Mouse (Mus musculus) testis, adult 2 months (tissue): ENCODE results near the gene Large1. TPM values are rescaled to one million over a fixed set of nuclear protein-coding genes. Genes with fewer than 3 reads are reported as not detected.
"Not testable (repeated sequence)": the region's sequence is repeated elsewhere in the genome, so short reads cannot be mapped to it uniquely, and the experiment has no call there.

ENCODE experiments used
- H3K27ac ChIP-seq: fragments of 200-500 bp; 2 replicates; pipeline ENCODE4 v1.5.1; 2012; ENCODE audit warnings: low read depth, low read length; ENCODE audit not compliant: control insufficient read depth, insufficient read depth
- H3K27me3 ChIP-seq: fragments of 200-500 bp; 2 replicates; pipeline ENCODE4 v1.6.1; 2012; ENCODE audit warnings: mild to moderate bottlenecking, low read length, moderate library complexity; ENCODE audit not compliant: control insufficient read depth, insufficient read depth
- H3K36me3 ChIP-seq: fragments of 200-500 bp; 2 replicates; pipeline ENCODE4 v1.6.1; 2012; ENCODE audit warnings: mild to moderate bottlenecking, low read length; ENCODE audit not compliant: control insufficient read depth, insufficient read depth
- H3K4me1 ChIP-seq: fragments of 200-500 bp; 2 replicates; pipeline ENCODE4 v1.6.1; 2012; ENCODE audit warnings: low read length; ENCODE audit not compliant: control insufficient read depth, insufficient read depth
- H3K4me3 ChIP-seq: fragments of 200-500 bp; 2 replicates; pipeline ENCODE4 v1.5.1; 2012; ENCODE audit warnings: low read depth, mild to moderate bottlenecking, low read length, moderate library complexity, mixed read lengths; ENCODE audit not compliant: control insufficient read depth
- CTCF ChIP-seq: fragments of 200-500 bp; IDR thresholded peaks from 2 replicates; pipeline ENCODE4 v1.5.1; 2012; ENCODE audit warnings: low read depth, mild to moderate bottlenecking, inconsistent platforms, low read length, moderate library complexity; ENCODE audit not compliant: control insufficient read depth, insufficient read depth, insufficient replicate concordance
- POLR2A ChIP-seq: fragments of 200-500 bp; IDR thresholded peaks from 2 replicates; pipeline ENCODE4 v1.6.1; 2012; ENCODE audit warnings: low read depth, mild to moderate bottlenecking, inconsistent platforms, low read length, moderate library complexity; ENCODE audit not compliant: control insufficient read depth
- polyA plus RNA-seq: library from polyadenylated mRNA; depleted of rRNA; stranded (reverse); fragments of >200 nt; gene quantifications from 2 replicates; pipeline ENCODE4 v1.2.3, GENCODE M21; 2012

The Large1 gene
- polyA plus RNA-seq, 1 experiment: 2.0 TPM

DNA sequence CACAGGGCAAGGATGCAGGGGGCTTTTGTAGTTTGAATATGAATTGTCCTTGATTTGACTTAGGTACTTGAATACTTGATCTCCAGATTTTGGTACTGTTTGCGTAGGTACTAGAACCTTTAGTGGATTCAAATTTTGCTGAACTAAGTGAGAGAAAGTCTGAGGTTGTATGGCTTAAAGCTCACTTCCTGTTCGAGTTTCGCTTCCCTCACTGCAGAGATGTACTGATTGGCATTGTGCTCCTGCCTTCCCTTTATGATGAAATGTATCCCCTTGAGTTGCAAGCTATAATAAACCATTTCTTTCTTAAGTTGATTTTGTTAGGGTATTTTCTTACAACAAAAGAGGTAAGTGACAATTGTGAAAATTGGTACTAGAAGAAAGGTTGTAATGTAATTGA lies 253.8 kb downstream of the Large1 start:
- H3K36me3 ChIP-seq: no peaks in the 10 kb centered on the region
- TF ChIP-seq CTCF (no peak), POLR2A (no peak)

GRCm38 (mm10) chr8:73096952-73097351 lies 256.4 kb downstream of the Large1 start:
- Histone ChIP-seq H3K27ac (no peak overlapping the region), H3K4me1 (no peaks in the 10 kb centered on the region), H3K27me3 (no peaks in the 10 kb centered on the region), H3K4me3 (no peak overlapping the region), H3K36me3 (no peaks in the 10 kb centered on the region)
- TF ChIP-seq POLR2A (no peak), CTCF (no peak)

More for the DNA sequence above, 253.8 kb downstream of the Large1 start:
- no peaks in the 10 kb centered on the region for H3K27me3 ChIP-seq
- no peak overlapping the region for H3K27ac ChIP-seq
- no peak overlapping the region for H3K4me3 ChIP-seq
- no peaks in the 10 kb centered on the region for H3K4me1 ChIP-seq

- not testable (repeated sequence) for H3K27ac ChIP-seq, H3K27me3 ChIP-seq, H3K4me1 ChIP-seq, H3K36me3 ChIP-seq, H3K4me3 ChIP-seq
These were observed 275.6 kb downstream of the Large1 start for GRCm38 (mm10) chr8:73077746-73078145.

DNA sequence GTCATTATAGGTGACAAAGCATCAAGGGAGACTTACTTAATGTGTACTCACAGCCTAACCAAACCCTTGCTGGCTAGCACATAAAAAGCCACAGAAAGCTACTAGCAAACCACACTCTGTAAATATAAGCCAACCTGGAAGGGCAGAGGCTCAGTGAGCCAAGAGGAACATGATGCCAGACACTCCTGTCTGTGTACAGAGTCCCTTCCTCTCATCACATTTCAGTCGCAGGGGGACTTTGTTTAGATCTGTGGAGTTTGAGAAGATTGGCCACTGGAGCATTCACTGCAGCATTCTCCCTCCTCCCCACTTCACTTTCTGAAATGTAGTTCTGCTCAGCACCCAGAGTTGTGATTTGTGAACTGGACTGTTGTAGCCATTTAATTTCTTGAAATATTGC lies 291.9 kb downstream of the Large1 start:
- H3K36me3 ChIP-seq: no peaks in the 10 kb centered on the region
- no peaks in the 10 kb centered on the region for H3K4me1 ChIP-seq
- H3K4me3 ChIP-seq: no peak overlapping the region
- H3K27ac ChIP-seq: no peak overlapping the region
- no peaks in the 10 kb centered on the region for H3K27me3 ChIP-seq
- TF ChIP-seq POLR2A (no peak), CTCF (no peak)

DNA sequence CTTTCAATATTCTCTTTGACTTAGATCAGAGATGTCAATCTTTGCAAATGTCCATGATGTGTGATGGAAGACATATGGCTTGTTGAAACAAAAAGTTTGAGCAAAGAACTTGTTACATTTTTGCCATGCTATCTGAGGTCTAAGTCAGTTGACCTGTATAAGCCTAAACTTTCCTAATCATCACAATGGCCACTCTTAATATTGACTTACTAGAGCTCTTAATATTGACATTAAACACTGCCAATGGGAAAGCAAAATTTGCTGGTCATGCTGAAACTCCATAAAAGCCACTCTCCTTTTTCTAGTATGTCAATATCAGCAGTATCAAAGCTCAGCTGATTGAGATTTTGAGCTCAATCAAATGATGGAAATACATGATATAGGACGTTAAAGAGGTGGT lies 298.6 kb downstream of the Large1 start:
- no peaks in the 10 kb centered on the region for H3K4me1 ChIP-seq

DNA sequence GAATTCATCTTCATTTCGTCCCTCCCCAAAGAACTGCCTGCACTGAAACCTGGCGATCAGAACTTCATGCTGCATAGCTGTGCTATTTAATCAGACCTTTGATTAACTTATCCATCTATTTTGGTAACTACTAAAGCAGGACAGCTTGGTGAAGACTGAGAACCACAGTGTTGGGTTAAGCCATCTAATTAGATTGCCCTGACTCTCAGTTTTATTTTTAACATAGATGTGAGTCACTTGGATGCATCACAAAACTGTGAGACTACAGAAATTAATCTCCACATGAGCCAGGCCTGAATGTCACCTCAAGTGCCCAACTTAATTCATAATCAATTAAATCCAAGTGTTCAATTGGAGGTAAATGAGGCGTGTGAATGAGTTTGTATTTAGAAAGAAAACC lies 299.5 kb downstream of the Large1 start:
- no peak for TF ChIP-seq POLR2A
- TF ChIP-seq CTCF: no peak
- H3K36me3 ChIP-seq: no peaks in the 10 kb centered on the region
- H3K27me3 ChIP-seq: no peaks in the 10 kb centered on the region
- H3K4me3 ChIP-seq: no peak overlapping the region
- no peaks in the 10 kb centered on the region for H3K4me1 ChIP-seq
- no peak overlapping the region for H3K27ac ChIP-seq

More for the DNA sequence above, 298.6 kb downstream of the Large1 start:
- no peaks in the 10 kb centered on the region for H3K27me3 ChIP-seq
- TF ChIP-seq CTCF (no peak), POLR2A (no peak)
- H3K27ac ChIP-seq: no peak overlapping the region
- H3K4me3 ChIP-seq: no peak overlapping the region
- no peaks in the 10 kb centered on the region for H3K36me3 ChIP-seq

DNA sequence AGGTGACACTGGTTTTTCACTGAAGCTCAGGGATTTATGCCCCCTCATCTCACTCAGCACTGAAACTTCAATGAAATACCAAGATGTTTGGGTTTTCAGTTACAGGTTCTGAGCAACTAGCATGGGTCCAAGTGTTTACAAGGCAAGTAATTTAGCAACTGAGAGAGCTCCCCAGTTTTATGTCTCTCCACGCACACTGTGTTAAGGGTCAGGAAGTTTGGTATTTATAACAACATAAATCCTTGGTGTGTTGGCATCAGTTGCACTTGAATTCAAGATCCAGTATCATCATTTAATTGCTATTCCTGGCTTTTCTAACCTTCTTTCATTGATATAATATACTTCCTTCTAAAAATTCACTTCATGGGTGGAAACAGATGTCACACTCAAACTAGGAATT lies 300.9 kb downstream of the Large1 start:
- Histone ChIP-seq H3K27ac (no peak overlapping the region), H3K36me3 (no peaks in the 10 kb centered on the region), H3K4me1 (no peaks in the 10 kb centered on the region), H3K4me3 (no peak overlapping the region), H3K27me3 (no peaks in the 10 kb centered on the region)
- TF ChIP-seq POLR2A (no peak), CTCF (no peak)

GRCm38 (mm10) chr8:73048136-73048535 lies 305.2 kb downstream of the Large1 start:
- TF ChIP-seq CTCF: no peak
- TF ChIP-seq POLR2A: no peak
- Histone ChIP-seq H3K36me3 (no peaks in the 10 kb centered on the region), H3K4me1 (no peaks in the 10 kb centered on the region), H3K27me3 (no peaks in the 10 kb centered on the region), H3K27ac (no peak overlapping the region), H3K4me3 (no peak overlapping the region)
